Mouse (Mus musculus) cerebellum, adult 2 months (tissue): Measurements from ENCODE around the gene Lst1. TPM values are rescaled to one million over a fixed set of nuclear protein-coding genes. Genes with fewer than 3 reads are reported as not detected.

Experiments used
- DNase-seq, 2 experiments: peaks; one replicate each; pipeline ENCODE4 v3.0.0; 2021
- H3K27ac ChIP-seq: fragments of 200-500 bp; 2 replicates; pipeline ENCODE4 v1.5.1; 2012; ENCODE audit warnings: low read length, control low read depth, inconsistent platforms; ENCODE audit not compliant: insufficient read depth
- H3K27me3 ChIP-seq: fragments of 200-500 bp; 2 replicates; pipeline ENCODE4 v1.6.1; 2012; ENCODE audit warnings: inconsistent platforms, mild to moderate bottlenecking, low read length, moderate library complexity; ENCODE audit not compliant: control insufficient read depth, insufficient read depth
- H3K4me1 ChIP-seq: fragments of 200-500 bp; 2 replicates; pipeline ENCODE4 v1.6.1; 2011; ENCODE audit warnings: low read length; ENCODE audit not compliant: control insufficient read depth, insufficient read depth
- H3K4me3 ChIP-seq: fragments of 200-500 bp; replicated peaks from 2 replicates; pipeline ENCODE3; 2011; ENCODE audit warnings: mild to moderate bottlenecking, low read depth, low read length, control low read depth; ENCODE audit not compliant: insufficient read depth
- CTCF ChIP-seq: fragments of 200-500 bp; IDR thresholded peaks from 2 replicates; pipeline ENCODE4 v1.5.1; 2011; ENCODE audit warnings: low read depth, mild to moderate bottlenecking, control low read depth, low read length, moderate library complexity, borderline replicate concordance; ENCODE audit not compliant: insufficient read depth
- POLR2A ChIP-seq: fragments of 200-500 bp; IDR thresholded peaks from 2 replicates; pipeline ENCODE4 v1.6.1; 2011; ENCODE audit warnings: low read length, control low read depth, borderline replicate concordance; ENCODE audit not compliant: insufficient read depth
- WGBS: fragments of 180-500 bp; shearing (Covaris S2); methylation state at CpG from one replicate; pipeline ENCODE4 v1.1.7; 2018; 5-methylcytosine and 5-hydroxymethylcytosine counted together
- polyA plus RNA-seq: library from polyadenylated mRNA; depleted of rRNA; stranded (reverse); fragments of >200 nt; gene quantifications from 2 replicates; pipeline ENCODE4 v1.2.3, GENCODE M21; 2012

The Lst1 gene
- polyA plus RNA-seq, 1 experiment: 3.2 TPM

DNA sequence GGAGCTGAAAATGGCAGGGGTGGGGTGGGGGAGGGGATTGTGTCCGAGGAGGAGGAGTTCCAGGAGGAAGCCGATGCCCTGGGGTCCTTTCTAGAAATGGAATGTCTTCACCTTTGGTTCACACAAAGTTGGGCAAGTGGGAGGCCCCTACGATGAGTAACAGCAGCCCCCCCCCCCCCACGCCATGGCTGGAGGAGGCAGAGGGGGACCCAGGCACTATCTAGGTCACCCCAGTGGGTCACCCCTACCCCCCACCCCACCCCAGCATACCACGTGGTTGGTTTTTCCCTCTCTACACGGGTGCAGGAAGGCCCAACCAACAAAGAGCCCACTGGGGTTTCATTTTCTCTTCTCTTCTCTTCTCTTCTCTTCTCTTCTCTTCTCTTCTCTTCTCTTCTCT, 8.9 kb upstream of the Lst1 start:
- Histone ChIP-seq H3K27ac (no peak overlapping the region), H3K4me3 (no peak overlapping the region), H3K27me3 (no peaks in the 10 kb centered on the region), H3K4me1 (no peaks in the 10 kb centered on the region)
- 45% methylated on average over 6 of the region's 6 CpGs for WGBS
- DNase-seq: no peak
- no peak for TF ChIP-seq CTCF
- no peak for TF ChIP-seq POLR2A

DNA sequence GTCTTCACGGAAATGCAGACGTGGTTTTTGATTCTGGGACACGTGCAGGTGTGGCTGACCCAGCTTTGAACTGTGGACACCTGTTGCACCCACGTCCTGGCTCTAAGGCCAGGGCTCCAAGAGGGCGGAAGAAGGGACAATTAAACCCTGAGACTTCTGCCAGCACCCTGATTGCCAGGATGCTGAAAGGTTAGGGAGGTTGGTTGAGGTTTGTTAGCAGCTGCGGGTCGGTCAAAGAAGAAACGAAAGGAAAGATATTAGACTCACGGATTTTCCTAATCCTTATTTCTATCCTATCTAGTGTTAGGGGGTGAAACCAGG, 8.0 kb upstream of the Lst1 start:
- DNase-seq: no peak
- no peak overlapping the region for H3K4me3 ChIP-seq
- 30% methylated on average over 9 of the region's 9 CpGs for WGBS

DNA sequence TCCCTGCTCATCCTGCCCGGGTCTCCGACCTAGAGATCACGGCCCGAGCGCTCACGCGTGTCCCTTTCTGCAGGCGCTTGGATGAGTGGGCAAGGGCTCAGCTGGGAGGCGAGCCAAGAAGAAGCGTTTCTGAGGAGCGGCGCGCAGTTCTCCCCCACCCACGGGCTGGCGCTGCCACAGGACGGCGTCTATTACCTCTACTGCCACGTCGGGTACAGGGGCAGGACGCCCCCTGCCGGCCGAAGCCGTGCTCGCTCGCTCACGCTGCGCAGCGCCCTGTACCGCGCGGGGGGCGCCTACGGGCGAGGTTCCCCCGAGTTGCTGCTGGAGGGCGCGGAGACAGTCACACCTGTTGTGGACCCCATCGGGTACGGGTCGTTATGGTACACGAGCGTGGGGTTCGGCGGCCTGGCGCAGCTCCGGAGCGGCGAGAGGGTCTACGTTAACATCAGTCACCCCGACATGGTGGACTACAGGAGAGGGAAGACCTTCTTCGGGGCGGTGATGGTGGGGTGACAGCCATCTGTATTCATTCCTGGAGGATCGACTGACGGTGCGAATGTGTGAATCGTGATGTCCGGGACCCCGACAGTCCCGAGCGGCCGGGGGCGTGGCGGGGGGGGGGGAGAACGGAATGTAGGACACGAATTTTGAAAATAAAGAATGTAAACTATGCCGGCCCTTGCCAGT, 7.5 kb upstream of the Lst1 start:
- WGBS: 2% methylated on average over 66 of the region's 66 CpGs
- TF ChIP-seq POLR2A (no peak), CTCF (peak; percentile 69)
- H3K4me1 ChIP-seq: no peaks in the 10 kb centered on the region

More for the DNA sequence above, 8.0 kb upstream of the Lst1 start:
- TF ChIP-seq POLR2A (no peak), CTCF (no peak)
- Histone ChIP-seq H3K4me1 (no peaks in the 10 kb centered on the region), H3K27ac (no peak overlapping the region), H3K27me3 (no peaks in the 10 kb centered on the region)

DNA sequence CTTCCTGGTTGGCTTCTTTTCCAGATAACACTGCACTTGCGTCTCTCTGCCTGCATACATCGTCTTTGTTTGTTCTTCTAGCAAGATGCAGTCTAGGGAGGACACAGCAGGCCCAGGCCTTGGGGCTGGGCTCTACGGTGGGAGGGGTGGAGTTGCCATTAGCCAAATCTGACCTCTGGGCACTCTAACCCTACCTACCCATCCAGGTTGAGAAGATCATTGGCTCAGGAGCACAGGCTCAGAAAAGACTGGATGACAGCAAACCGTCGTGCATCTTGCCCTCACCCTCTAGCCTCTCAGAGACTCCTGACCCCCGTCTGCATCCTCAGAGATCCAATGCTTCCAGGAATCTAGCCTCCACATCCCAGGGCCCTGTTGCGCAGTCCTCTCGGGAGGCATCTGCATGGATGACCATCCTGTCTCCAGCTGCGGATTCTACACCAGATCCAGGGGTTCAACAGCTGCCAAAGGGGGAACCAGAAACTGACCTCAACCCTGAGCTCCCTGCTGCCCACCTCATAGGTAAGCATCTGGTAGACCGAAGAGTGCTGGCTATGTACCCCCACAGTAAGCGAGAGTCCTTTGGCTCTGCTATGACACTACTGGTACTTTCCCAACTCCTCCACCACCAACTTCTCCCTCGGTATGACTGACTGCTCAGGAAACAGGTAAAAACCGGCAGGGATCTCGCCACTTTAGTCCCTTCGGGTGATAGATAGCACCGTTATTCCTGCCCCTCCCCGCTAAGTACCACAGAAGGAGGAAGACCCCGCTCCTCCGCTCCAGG, 6.8 kb upstream of the Lst1 start:
- Histone ChIP-seq H3K4me1 (no peaks in the 10 kb centered on the region), H3K4me3 (no peak overlapping the region), H3K27ac (no peak overlapping the region), H3K27me3 (no peaks in the 10 kb centered on the region)
- DNase-seq: no peak
- whole genome bisulfite sequencing: 48% methylated on average over 19 of the region's 19 CpGs
- no peak for TF ChIP-seq POLR2A
- TF ChIP-seq CTCF: no peak

More for the DNA sequence above, 7.5 kb upstream of the Lst1 start:
- Histone ChIP-seq H3K27me3 (no peaks in the 10 kb centered on the region), H3K4me3 (no peak overlapping the region), H3K27ac (no peak overlapping the region)
- peak; percentile 38 to 53 for DNase-seq

DNA sequence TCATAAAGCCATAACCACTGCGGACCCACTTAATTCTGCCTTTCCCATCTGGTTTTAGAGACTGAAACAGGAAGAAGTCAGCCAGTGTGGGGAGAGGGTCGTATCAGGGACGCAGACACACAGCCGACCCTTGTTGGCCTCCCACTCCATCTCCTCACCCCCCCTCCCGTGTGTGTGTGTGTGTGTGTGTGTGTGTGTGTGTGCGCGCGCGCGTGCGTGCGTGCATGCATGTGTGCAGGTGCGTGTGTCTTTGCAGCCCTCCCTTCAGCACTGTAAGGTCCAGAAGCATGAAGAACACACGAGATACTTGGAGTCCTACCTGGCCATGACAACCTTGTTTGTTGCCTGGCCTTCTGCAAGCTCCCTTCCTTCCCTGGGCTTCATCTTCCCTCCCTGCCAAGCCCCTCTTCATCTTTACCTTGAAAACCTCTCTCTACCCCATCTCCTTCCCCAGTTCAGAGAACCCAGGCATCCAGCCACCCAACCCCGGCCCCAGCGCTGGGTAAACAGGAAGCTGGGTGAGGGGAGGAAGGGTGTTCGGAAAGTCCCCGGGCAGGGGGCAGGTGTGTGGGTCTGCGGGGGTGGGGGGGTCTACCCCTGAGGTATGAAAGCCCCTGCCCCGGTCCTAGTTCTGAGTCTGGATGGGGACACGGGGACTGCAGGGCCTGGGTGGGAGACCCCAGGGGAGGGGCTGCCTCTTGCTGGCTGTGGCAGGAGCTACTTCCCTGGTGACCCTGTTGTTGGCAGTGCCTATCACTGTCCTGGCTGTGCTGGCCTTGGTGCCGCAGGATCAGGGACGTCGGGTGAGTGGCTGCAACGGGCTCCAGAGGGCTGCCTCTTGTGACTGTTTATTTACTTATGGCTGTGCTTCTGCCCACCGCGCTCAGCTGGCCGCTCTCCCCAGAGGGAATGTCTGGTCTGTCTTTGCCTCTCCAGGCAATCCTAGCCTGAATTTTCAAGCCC, 5.9 kb upstream of the Lst1 start, which contains the start of gene Ltb:
Gene Ltb, plus strand, starts transcription at position 559 of the 963 bp plus-strand sequence.
- TF ChIP-seq POLR2A: no peak
- no peak for TF ChIP-seq CTCF
- 69% methylated on average over 28 of the region's 28 CpGs for WGBS
- H3K4me1 ChIP-seq: no peaks in the 10 kb centered on the region
- no peak within 1 kb of the TSS for H3K4me3 ChIP-seq
- no peak for DNase-seq
- no peaks in the 10 kb centered on the region for H3K27me3 ChIP-seq
- no peak within 1 kb of the TSS for H3K27ac ChIP-seq

DNA sequence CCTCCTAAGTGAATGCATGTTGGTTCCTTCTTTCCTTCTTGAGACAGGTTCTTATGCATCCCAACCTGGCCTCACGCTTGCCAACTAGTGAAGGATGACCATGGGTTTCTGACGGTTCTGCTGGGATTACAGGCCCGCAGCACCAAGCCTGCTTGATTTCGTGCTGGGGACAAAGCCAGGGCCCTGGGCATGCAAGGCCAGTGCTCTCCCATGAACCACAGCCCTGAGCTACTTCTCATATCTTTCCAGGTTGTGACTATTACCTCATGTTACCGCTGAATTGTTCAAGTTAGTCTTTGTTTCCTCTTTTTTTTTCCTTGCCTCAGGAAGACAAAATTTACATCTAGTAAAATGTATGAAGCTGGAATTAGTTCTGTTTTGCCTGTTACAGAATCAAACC, 4.7 kb upstream of the Lst1 start:
- no peak for TF ChIP-seq POLR2A

DNA sequence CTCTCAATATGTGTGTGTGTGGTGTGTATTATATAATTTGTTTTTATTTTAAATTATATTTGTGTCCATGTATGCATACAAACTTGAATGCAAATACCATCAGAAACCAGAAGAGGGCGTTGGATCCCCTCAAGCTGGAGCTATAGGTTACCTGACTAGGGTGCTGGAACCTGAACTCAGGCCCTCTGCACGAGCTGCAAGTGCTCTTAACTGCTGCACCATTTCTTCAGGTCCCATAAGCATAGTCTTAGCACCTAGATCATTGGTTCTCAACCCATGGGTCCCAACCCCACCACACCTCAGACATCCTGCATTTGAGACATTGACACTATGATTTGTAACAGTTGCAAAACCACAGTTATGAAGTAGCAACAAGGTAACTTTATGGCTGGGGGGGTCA, 3.5 kb upstream of the Lst1 start:
- no peaks in the 10 kb centered on the region for H3K4me1 ChIP-seq
- H3K27me3 ChIP-seq: no peaks in the 10 kb centered on the region
- no peak for DNase-seq
- no peak overlapping the region for H3K27ac ChIP-seq
- H3K4me3 ChIP-seq: no peak overlapping the region
- 57% methylated on average over 2 of the region's 2 CpGs for WGBS
- TF ChIP-seq POLR2A: no peak
- no peak for TF ChIP-seq CTCF

More for the DNA sequence above, 4.7 kb upstream of the Lst1 start:
- Histone ChIP-seq H3K27me3 (no peaks in the 10 kb centered on the region), H3K4me3 (no peak overlapping the region), H3K27ac (no peak overlapping the region), H3K4me1 (no peaks in the 10 kb centered on the region)
- WGBS: 85% methylated on average over 5 of the region's 5 CpGs
- no peak for DNase-seq

DNA sequence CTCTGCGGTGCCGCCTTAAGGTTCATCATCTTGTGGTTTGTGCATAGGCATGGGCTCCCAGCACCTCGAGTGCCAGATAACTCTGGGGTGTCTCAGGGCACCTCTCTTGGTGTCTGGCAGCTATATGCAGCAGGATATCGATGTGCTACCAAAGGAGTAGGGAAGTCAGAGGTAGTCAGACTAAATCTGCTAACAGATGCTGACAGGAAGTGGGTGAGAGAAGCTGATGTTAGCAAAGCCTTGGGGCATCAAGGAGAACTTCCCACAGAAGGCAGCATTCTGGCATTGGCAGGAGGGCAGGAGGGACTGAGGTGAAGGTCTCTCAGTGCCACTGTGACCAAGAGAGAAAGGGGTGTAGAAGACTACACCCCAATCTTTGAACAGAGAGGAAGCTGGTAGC, 1.9 kb upstream of the Lst1 start:
- Histone ChIP-seq H3K4me3 (no peak overlapping the region), H3K27me3 (no peaks in the 10 kb centered on the region), H3K27ac (no peak overlapping the region), H3K4me1 (no peaks in the 10 kb centered on the region)
- WGBS: 72% methylated on average over 4 of the region's 4 CpGs
- DNase-seq: no peak
- TF ChIP-seq POLR2A (no peak), CTCF (no peak)
